Mouse (Mus musculus) bone marrow macrophage, adult 2 months (primary cell): ENCODE data around the gene Ffar1. TPM values are rescaled to one million over a fixed set of nuclear protein-coding genes. Genes with fewer than 3 reads are reported as not detected.

ENCODE experiments used
- H3K27ac ChIP-seq: 2 replicates; pipeline ENCODE4 v1.5.1; 2012; ENCODE audit warnings: low read depth, low read length; ENCODE audit not compliant: insufficient read depth
- H3K4me1 ChIP-seq: 2 replicates; pipeline ENCODE4 v1.6.1; 2012; ENCODE audit warnings: low read length; ENCODE audit not compliant: control insufficient read depth, insufficient read depth
- H3K4me3 ChIP-seq: 2 replicates; pipeline ENCODE4 v1.5.1; 2012; ENCODE audit warnings: mild to moderate bottlenecking, low read length, moderate library complexity; ENCODE audit not compliant: insufficient read depth
- CTCF ChIP-seq: IDR thresholded peaks from 2 replicates; pipeline ENCODE4 v1.5.1; 2012; ENCODE audit warnings: low read depth, mild to moderate bottlenecking, low read length, moderate library complexity
- POLR2A ChIP-seq: IDR thresholded peaks from 2 replicates; pipeline ENCODE4 v1.6.1; 2012; ENCODE audit warnings: mild to moderate bottlenecking, low read depth, low read length, borderline replicate concordance
- polyA plus RNA-seq: library from polyadenylated mRNA; stranded (reverse); fragments of >200 nt; gene quantifications from 2 replicates; pipeline ENCODE4 v1.2.4, GENCODE M21; 2012; ENCODE audit not compliant: missing spikeins, insufficient read depth, insufficient read length

Ffar1 gene
- polyA plus RNA-seq, 1 experiment: not detected

- no peak for TF ChIP-seq CTCF
- no peak for TF ChIP-seq POLR2A
- no peak overlapping the region for H3K27ac ChIP-seq
- no peak overlapping the region for H3K4me3 ChIP-seq
- no peaks in the 10 kb centered on the region for H3K4me1 ChIP-seq
Observed at GRCm38 (mm10) chr7:30886852-30887251, 25.5 kb upstream of the Ffar1 start.

GRCm38 (mm10) chr7:30884047-30884446 is 22.7 kb upstream of the Ffar1 start:
- no peak overlapping the region for H3K27ac ChIP-seq
- no peak for TF ChIP-seq CTCF
- TF ChIP-seq POLR2A: no peak
- no peak overlapping the region for H3K4me3 ChIP-seq
- H3K4me1 ChIP-seq: peaks cover 3% of the 10 kb centered on the region; the same call in 1 of the 2 replicates

DNA sequence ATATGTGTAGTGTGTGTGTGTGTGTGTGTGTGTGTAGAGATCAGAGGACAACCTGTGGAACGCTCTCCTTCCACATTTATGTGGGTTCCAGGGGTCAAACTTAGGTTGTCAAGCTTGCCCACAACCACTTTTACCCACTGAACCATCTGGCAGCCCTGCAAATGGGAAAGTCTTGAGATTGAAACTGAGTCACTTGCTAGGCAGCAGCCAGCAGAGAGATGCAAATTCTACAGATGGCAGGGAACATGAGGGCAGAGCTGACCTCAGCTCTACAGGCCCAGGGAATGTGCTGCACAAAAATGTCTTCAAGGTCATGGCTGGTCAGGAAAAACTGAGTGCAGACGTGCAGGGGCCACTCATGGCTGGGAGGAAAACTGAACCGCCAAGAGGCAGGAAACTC is 20.0 kb upstream of the Ffar1 start:
- Histone ChIP-seq H3K4me3 (no peak overlapping the region), H3K4me1 (peaks cover 15% of the 10 kb centered on the region)
- TF ChIP-seq CTCF (no peak), POLR2A (no peak)

DNA sequence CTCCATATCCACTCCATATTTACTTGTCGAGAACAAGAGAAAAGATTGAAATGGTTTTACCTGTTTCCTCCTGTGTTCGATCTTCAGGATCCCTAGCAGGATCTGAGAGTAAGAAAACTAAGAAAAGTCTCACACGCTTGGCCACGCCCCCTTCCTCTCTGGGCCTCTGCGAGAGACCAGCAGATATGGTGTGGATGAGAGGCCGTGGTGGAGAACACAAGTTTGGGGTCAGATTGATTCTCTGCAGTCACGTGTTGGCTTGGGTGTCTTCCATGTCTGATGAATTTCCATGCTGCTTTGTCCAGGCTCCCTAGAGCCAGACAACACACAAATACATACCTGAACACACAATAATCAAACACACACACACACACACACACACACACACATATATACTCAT is 18.8 kb upstream of the Ffar1 start, which contains the start of gene Cd22:
Cd22 (minus strand) TSS at position 167 of the 400 bp plus-strand sequence.
- Histone ChIP-seq H3K27ac (no peak within 1 kb of the TSS), H3K4me3 (no peak within 1 kb of the TSS), H3K4me1 (peaks cover 15% of the 10 kb centered on the region)
- TF ChIP-seq CTCF: no peak
- TF ChIP-seq POLR2A: no peak

More for the DNA sequence above, 20.0 kb upstream of the Ffar1 start:
- H3K27ac ChIP-seq: no peak overlapping the region

DNA sequence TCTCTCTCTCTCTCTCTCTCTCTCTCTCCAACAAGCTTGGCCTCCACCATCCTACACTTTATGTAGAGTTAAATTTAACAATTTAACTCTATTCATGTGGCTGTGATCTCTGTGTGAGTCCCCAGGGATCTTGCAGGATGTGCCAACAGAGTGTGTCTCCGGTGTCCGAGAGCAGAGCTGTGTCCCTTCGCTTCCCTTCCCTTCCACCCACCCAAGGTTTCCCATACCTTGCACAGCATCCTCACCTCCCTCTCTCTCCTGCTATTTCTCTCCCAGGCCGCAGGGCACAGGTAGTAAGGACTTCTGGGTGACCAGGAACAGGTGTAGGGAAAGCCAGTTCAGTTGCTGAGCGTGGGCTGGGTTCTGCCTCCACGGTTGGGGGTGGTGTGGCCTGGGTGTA is 17.6 kb upstream of the Ffar1 start:
- Histone ChIP-seq H3K4me1 (peaks cover 15% of the 10 kb centered on the region), H3K4me3 (no peak overlapping the region), H3K27ac (no peak overlapping the region)
- no peak for TF ChIP-seq POLR2A
- TF ChIP-seq CTCF: no peak

- H3K27ac ChIP-seq: no peak overlapping the region
- H3K4me1 ChIP-seq: peaks cover 12% of the 10 kb centered on the region
- no peak overlapping the region for H3K4me3 ChIP-seq
Observed at GRCm38 (mm10) chr7:30873083-30873482, 11.7 kb upstream of the Ffar1 start.

GRCm38 (mm10) chr7:30863386-30863785 is 2.0 kb upstream of the Ffar1 start:
- Histone ChIP-seq H3K4me3 (no peak overlapping the region), H3K27ac (no peak overlapping the region), H3K4me1 (no peaks in the 10 kb centered on the region)
- TF ChIP-seq POLR2A (no peak), CTCF (no peak)

More at GRCm38 (mm10) chr7:30873083-30873482, 11.7 kb upstream of the Ffar1 start:
- TF ChIP-seq CTCF (peak; percentile 94), POLR2A (no peak)

DNA sequence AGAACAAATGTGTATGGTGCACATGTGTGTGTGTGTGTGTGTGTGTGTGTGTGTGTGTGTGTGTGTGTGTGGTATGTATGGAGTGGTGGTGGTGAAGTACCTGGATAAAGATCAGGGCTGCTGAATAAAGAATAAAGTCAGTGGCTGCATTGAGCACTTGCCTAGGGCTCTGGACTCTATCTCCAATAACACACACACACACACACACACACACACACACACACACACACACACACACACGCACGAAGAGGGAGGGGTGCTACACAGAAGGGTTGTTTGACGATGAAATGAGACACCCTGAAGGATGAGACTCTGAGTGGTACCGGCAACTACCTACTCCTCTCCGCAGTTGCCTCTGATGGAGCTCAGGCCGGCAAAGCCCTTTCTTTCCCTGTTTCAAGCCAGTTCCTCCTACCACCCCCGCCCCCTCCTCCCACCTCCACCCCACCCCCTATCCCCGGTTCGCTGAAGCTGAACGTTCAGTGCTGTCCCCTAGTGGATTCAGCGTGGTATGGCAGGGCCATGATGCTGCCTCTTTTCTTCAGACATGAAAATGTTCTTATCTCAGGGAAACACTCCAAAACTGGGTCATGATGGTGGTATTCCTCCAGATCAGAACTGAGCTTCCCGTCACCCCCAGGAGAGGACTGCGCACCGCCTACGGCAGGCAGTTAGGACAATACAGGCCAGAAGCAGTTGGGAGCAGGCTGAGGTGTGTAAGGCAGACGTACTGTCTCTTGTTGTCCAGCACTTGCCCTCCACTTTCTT is 1.5 kb downstream of the Ffar1 start:
- Histone ChIP-seq H3K27ac (no peak overlapping the region), H3K4me3 (no peak overlapping the region), H3K4me1 (peaks cover 3% of the 10 kb centered on the region)
- TF ChIP-seq CTCF (peak; percentile 87), POLR2A (no peak)

DNA sequence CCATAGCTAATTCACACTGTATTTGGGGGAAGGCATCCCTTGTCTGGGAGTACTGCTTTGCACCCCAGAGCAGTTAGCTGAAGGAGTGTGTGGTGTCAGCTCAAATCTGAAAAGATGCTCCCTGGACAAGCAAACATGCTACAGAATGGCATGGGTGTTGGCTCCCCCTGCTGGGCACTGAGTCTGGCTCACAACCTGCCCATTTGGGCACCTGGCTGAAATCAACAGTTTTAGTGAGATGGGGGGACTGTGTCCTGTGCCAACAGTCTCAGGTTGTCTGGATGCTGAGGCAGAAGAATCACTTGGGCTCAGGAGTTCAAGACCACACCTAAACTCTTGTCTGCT is 2.1 kb downstream of the Ffar1 start:
- H3K4me1 ChIP-seq: peaks cover 3% of the 10 kb centered on the region
- no peak overlapping the region for H3K27ac ChIP-seq
- TF ChIP-seq POLR2A (no peak), CTCF (peak; percentile 91)
- H3K4me3 ChIP-seq: no peak overlapping the region

DNA sequence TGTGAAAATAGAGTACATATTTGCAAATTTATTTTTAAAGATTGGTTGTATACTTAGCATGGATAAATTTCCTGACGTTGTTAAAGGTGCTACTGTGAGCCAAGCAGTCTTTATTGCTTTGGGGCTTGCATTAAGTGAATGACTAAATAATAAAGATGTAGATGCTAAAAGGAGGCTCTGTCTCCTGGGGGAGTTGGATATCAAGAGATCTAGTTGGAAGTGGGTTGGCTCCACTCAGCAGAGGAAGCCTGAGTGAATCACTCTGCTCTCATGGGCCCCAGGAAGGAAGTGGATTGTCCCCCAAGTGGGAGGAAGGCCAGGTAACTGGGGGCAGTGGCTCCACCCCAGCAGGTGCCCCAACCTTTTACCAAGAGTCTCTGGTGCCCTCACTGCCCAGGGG is 3.6 kb downstream of the Ffar1 start:
- H3K27ac ChIP-seq: no peak overlapping the region
- peaks cover 3% of the 10 kb centered on the region for H3K4me1 ChIP-seq
- TF ChIP-seq POLR2A (no peak), CTCF (no peak)
- H3K4me3 ChIP-seq: no peak overlapping the region

DNA sequence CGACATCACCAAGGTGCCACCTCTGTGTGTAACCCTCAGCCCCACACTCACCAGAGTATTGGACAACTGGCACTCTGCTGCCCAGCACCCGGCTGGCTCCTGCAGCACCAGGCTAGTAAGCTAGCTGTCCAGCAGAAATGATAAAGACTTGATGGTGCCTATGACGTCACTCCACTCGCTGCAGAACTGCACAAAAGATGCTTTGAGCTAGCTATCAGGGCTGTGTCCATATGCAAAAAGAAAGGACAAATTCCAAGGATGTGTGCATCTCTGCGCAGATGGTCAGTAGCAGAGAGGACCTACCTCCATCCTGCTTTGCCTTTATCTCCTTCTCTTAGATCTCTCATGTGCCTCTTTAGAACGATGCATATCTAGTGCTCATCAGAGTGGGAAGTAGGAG is 5.3 kb downstream of the Ffar1 start, which contains the start of gene Ffar3:
Ffar3 (minus strand) TSS at position 101 of the 400 bp plus-strand sequence.
- TF ChIP-seq POLR2A (no peak), CTCF (no peak)
- Histone ChIP-seq H3K4me1 (peaks cover 3% of the 10 kb centered on the region), H3K27ac (no peak within 1 kb of the TSS)

DNA sequence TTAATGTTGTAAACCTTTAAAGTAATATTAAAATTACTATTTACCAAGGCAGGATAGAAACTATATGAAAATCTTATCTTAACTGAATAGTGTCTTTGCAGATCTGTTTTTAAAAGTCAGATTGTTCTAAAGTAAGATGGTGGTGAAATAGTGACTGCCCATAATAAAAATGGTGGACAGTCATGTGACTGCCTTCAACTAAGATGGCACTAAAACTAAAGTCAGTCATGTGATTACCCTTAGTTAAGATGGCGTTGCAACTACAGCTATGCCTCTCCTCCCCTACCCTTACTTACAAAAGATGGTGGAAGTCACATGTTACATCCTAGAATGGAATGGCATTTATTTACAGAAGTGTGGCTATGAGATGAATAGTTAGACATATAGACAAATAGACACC is 9.9 kb downstream of the Ffar1 start:
- Histone ChIP-seq H3K27ac (no peak overlapping the region), H3K4me1 (peaks cover 2% of the 10 kb centered on the region), H3K4me3 (no peak overlapping the region)
- TF ChIP-seq CTCF (no peak), POLR2A (no peak)

More for the DNA sequence above, 5.3 kb downstream of the Ffar1 start, which contains the start of gene Ffar3:
- no peak within 1 kb of the TSS for H3K4me3 ChIP-seq
